Mouse (Mus musculus) embryonic facial prominence, embryonic 12.5 days (tissue): ENCODE data around the gene Cd79b. TPM values are rescaled to one million over a fixed set of nuclear protein-coding genes. Genes with fewer than 3 reads are reported as not detected.

Experiments used
- ATAC-seq: fragments of 200-750 bp; cut with Nextera tagmentation; 2 replicates; pipeline ENCODE4 v1.8.0; 2017; ENCODE audit not compliant: insufficient number of reproducible peaks, insufficient read depth, low FRiP score, low TSS enrichment
- H3K27ac ChIP-seq: fragments of 300-500 bp; sonication (generic); 2 replicates; pipeline ENCODE4 v1.5.1; 2016; ENCODE audit warnings: mild to moderate bottlenecking
- H3K27me3 ChIP-seq: fragments of 300-500 bp; sonication (generic); 2 replicates; pipeline ENCODE4 v1.6.1; 2016; ENCODE audit warnings: mild to moderate bottlenecking, moderate library complexity
- H3K36me3 ChIP-seq: fragments of 300-500 bp; sonication (generic); 2 replicates; pipeline ENCODE4 v1.6.1; 2016; ENCODE audit warnings: mild to moderate bottlenecking
- H3K4me1 ChIP-seq: fragments of 300-500 bp; sonication (generic); 2 replicates; pipeline ENCODE4 v1.6.1; 2016
- H3K4me2 ChIP-seq: fragments of 300-500 bp; sonication (generic); replicated peaks from 2 replicates; pipeline ENCODE4 v1.6.1; 2016; ENCODE audit warnings: mild to moderate bottlenecking, moderate library complexity
- H3K4me3 ChIP-seq: fragments of 300-500 bp; sonication (generic); 2 replicates; pipeline ENCODE4 v1.5.1; 2016; ENCODE audit warnings: mild to moderate bottlenecking
- H3K9ac ChIP-seq: fragments of 300-500 bp; sonication (generic); 2 replicates; pipeline ENCODE4 v1.6.1; 2016; ENCODE audit warnings: mild to moderate bottlenecking, moderate library complexity
- H3K9me3 ChIP-seq: fragments of 300-500 bp; sonication (generic); 2 replicates; pipeline ENCODE4 v1.6.1; 2016; ENCODE audit warnings: mild to moderate bottlenecking, moderate library complexity
- WGBS: fragments of 180-500 bp; shearing (Covaris S2); methylation state at CpG from one replicate; pipeline ENCODE4 v1.1.7; 2016; 5-methylcytosine and 5-hydroxymethylcytosine counted together
- polyA plus RNA-seq: library from polyadenylated mRNA; unstranded; fragments of >200 nt; fragmentation: Nextera tagmentation; extraction: Ambion mirVana; gene quantifications from 2 replicates; pipeline ENCODE4 v1.2.1, GENCODE M21; 2016

Cd79b gene
- polyA plus RNA-seq, 1 experiment from 2014 or later = 1.7 TPM

GRCm38 (mm10) chr11:106289369-106289768 lies 25.2 kb downstream of the Cd79b start:
- H3K9me3 ChIP-seq = no peaks in the 10 kb centered on the region
- ATAC-seq = no peak
- WGBS = 69% methylated on average over 8 of the region's 8 CpGs
- no peaks in the 10 kb centered on the region for H3K36me3 ChIP-seq
- H3K4me3 ChIP-seq = no peak overlapping the region
- H3K4me1 ChIP-seq = 0 out of 2 replicates have a peak, but pooled peaks cover 2% of the 10 kb centered on the region
- no peaks in the 10 kb centered on the region for H3K27me3 ChIP-seq
- no peak overlapping the region for H3K9ac ChIP-seq
- H3K4me2 ChIP-seq = no peak overlapping the region
- H3K27ac ChIP-seq = no peak overlapping the region

GRCm38 (mm10) chr11:106286987-106287386 lies 27.6 kb downstream of the Cd79b start:
- Histone ChIP-seq H3K4me3 (no peak overlapping the region), H3K4me2 (no peak overlapping the region), H3K4me1 (0 out of 2 replicates have a peak, but pooled peaks cover 2% of the 10 kb centered on the region), H3K27ac (no peak overlapping the region), H3K36me3 (no peaks in the 10 kb centered on the region), H3K9me3 (no peaks in the 10 kb centered on the region), H3K27me3 (no peaks in the 10 kb centered on the region), H3K9ac (no peak overlapping the region)
- no peak for ATAC-seq
- 60% methylated on average over 11 of the region's 11 CpGs for WGBS

- Histone ChIP-seq H3K4me2 (no peak overlapping the region), H3K27me3 (no peaks in the 10 kb centered on the region), H3K9ac (no peak overlapping the region), H3K27ac (no peak overlapping the region), H3K4me1 (0 out of 2 replicates have a peak, but pooled peaks cover 2% of the 10 kb centered on the region), H3K36me3 (no peaks in the 10 kb centered on the region), H3K9me3 (no peaks in the 10 kb centered on the region), H3K4me3 (no peak overlapping the region)
- WGBS = 86% methylated on average over 7 of the region's 7 CpGs
- ATAC-seq = no peak
Observed at GRCm38 (mm10) chr11:106286206-106286605, 28.4 kb downstream of the Cd79b start.

GRCm38 (mm10) chr11:106284126-106284525 lies 30.4 kb downstream of the Cd79b start:
- Histone ChIP-seq H3K9ac (no peak overlapping the region), H3K4me1 (0 out of 2 replicates have a peak, but pooled peaks cover 2% of the 10 kb centered on the region), H3K27me3 (no peaks in the 10 kb centered on the region), H3K4me3 (no peak overlapping the region), H3K27ac (no peak overlapping the region), H3K4me2 (no peak overlapping the region), H3K9me3 (no peaks in the 10 kb centered on the region), H3K36me3 (no peaks in the 10 kb centered on the region)
- WGBS = 76% methylated on average over 8 of the region's 8 CpGs
- no peak for ATAC-seq

GRCm38 (mm10) chr11:106283371-106283770 lies 31.2 kb downstream of the Cd79b start:
- Histone ChIP-seq H3K4me1 (0 out of 2 replicates have a peak, but pooled peaks cover 2% of the 10 kb centered on the region), H3K27me3 (no peaks in the 10 kb centered on the region), H3K4me2 (no peak overlapping the region), H3K9me3 (no peaks in the 10 kb centered on the region), H3K9ac (no peak overlapping the region), H3K36me3 (no peaks in the 10 kb centered on the region), H3K4me3 (no peak overlapping the region), H3K27ac (no peak overlapping the region)
- 78% methylated on average over 4 of the region's 4 CpGs for WGBS
- no peak for ATAC-seq

- no peak for ATAC-seq
- Histone ChIP-seq H3K36me3 (no peaks in the 10 kb centered on the region), H3K4me2 (no peak overlapping the region), H3K9ac (no peak overlapping the region), H3K4me3 (no peak overlapping the region), H3K27me3 (no peaks in the 10 kb centered on the region), H3K9me3 (no peaks in the 10 kb centered on the region), H3K27ac (no peak overlapping the region), H3K4me1 (0 out of 2 replicates have a peak, but pooled peaks cover 2% of the 10 kb centered on the region)
- WGBS = 85% methylated on average over 6 of the region's 6 CpGs
Observed at GRCm38 (mm10) chr11:106282452-106282851, 32.1 kb downstream of the Cd79b start.

GRCm38 (mm10) chr11:106276454-106276853 lies 38.1 kb downstream of the Cd79b start, which contains the start of gene Tcam1:
Tcam1 (plus strand) TSS chr11:106276672.
- H3K36me3 ChIP-seq = no peaks in the 10 kb centered on the region
- no peak for ATAC-seq
- no peaks in the 10 kb centered on the region for H3K9me3 ChIP-seq
- H3K9ac ChIP-seq = no peak within 1 kb of the TSS
- H3K27me3 ChIP-seq = no peaks in the 10 kb centered on the region
- H3K4me1 ChIP-seq = peaks cover 20% of the 10 kb centered on the region
- no peak within 1 kb of the TSS for H3K27ac ChIP-seq
- peak within 1 kb of the TSS; percentile 23 for H3K4me3 ChIP-seq
- H3K4me2 ChIP-seq = peak within 1 kb of the TSS; percentile 45
- WGBS = 7% methylated on average over 25 of the region's 25 CpGs

GRCm38 (mm10) chr11:106274971-106275411 lies 39.6 kb downstream of the Cd79b start:
- Histone ChIP-seq H3K27ac (peak overlapping the region; percentile 58; the same call in 1 of the 2 replicates), H3K9me3 (no peaks in the 10 kb centered on the region), H3K4me2 (no peak overlapping the region), H3K9ac (no peak overlapping the region), H3K4me3 (no peak overlapping the region), H3K4me1 (peaks cover 33% of the 10 kb centered on the region), H3K36me3 (no peaks in the 10 kb centered on the region), H3K27me3 (no peaks in the 10 kb centered on the region)
- WGBS = 72% methylated on average over 7 of the region's 7 CpGs
- ATAC-seq = no peak

GRCm38 (mm10) chr11:106274374-106274773 lies 40.2 kb downstream of the Cd79b start:
- H3K36me3 ChIP-seq = no peaks in the 10 kb centered on the region
- no peak for ATAC-seq
- H3K4me2 ChIP-seq = no peak overlapping the region
- H3K9me3 ChIP-seq = no peaks in the 10 kb centered on the region
- peak overlapping the region; percentile 58; the same call in 1 of the 2 replicates for H3K27ac ChIP-seq
- WGBS = 81% methylated on average over 1 of the region's 1 CpGs
- no peak overlapping the region for H3K4me3 ChIP-seq
- H3K27me3 ChIP-seq = no peaks in the 10 kb centered on the region
- H3K9ac ChIP-seq = no peak overlapping the region
- H3K4me1 ChIP-seq = peaks cover 34% of the 10 kb centered on the region

GRCm38 (mm10) chr11:106273811-106274210 lies 40.8 kb downstream of the Cd79b start:
- no peak overlapping the region for H3K9ac ChIP-seq
- H3K4me3 ChIP-seq = no peak overlapping the region
- H3K27ac ChIP-seq = 0 out of 2 replicates have a peak overlapping the region, but pooled peaks have one; percentile 87
- H3K36me3 ChIP-seq = no peaks in the 10 kb centered on the region
- peaks cover 39% of the 10 kb centered on the region for H3K4me1 ChIP-seq
- no peaks in the 10 kb centered on the region for H3K9me3 ChIP-seq
- 93% methylated on average over 6 of the region's 6 CpGs for WGBS
- no peak for ATAC-seq
- no peaks in the 10 kb centered on the region for H3K27me3 ChIP-seq
- H3K4me2 ChIP-seq = peak overlapping the region; percentile 66

GRCm38 (mm10) chr11:106273311-106273684 lies 41.3 kb downstream of the Cd79b start:
- Histone ChIP-seq H3K4me1 (peaks cover 44% of the 10 kb centered on the region), H3K9me3 (no peaks in the 10 kb centered on the region), H3K9ac (peak overlapping the region; percentile 56), H3K27me3 (no peaks in the 10 kb centered on the region), H3K36me3 (no peaks in the 10 kb centered on the region), H3K4me2 (peak overlapping the region; percentile 66), H3K4me3 (peak overlapping the region; percentile 86), H3K27ac (peak overlapping the region; percentile 87)
- WGBS = 18% methylated on average over 16 of the region's 16 CpGs
- no peak for ATAC-seq

GRCm38 (mm10) chr11:106272644-106273310 lies 41.8 kb downstream of the Cd79b start, which contains the start of gene Smarcd2:
Smarcd2 (minus strand) TSS chr11:106272972.
- peak within 1 kb of the TSS; percentile 93 for H3K9ac ChIP-seq
- H3K4me3 ChIP-seq = peak within 1 kb of the TSS; percentile 86
- peak within 1 kb of the TSS; percentile 89 for H3K27ac ChIP-seq
- H3K36me3 ChIP-seq = no peaks in the 10 kb centered on the region
- WGBS = under 1% methylated on average over 72 of the region's 72 CpGs
- peak; percentile 90 for ATAC-seq
- H3K4me1 ChIP-seq = peaks cover 49% of the 10 kb centered on the region
- H3K9me3 ChIP-seq = no peaks in the 10 kb centered on the region
- peak within 1 kb of the TSS; percentile 88 for H3K4me2 ChIP-seq
- H3K27me3 ChIP-seq = no peaks in the 10 kb centered on the region
